Mouse (Mus musculus) midbrain, embryonic 15.5 days (tissue): ENCODE results near the gene Trim43c. TPM values are rescaled to one million over a fixed set of nuclear protein-coding genes. Genes with fewer than 3 reads are reported as not detected.
"Not testable (repeated sequence)": the region's sequence is repeated elsewhere in the genome, so short reads cannot be mapped to it uniquely, and the experiment has no call there.

Experiments
- ATAC-seq: fragments of 200-750 bp; cut with Nextera tagmentation; replicated peaks from 2 replicates; pipeline ENCODE4 v1.8.0; 2017; ENCODE audit warnings: moderate TSS enrichment
- H3K27ac ChIP-seq: fragments of 300-500 bp; sonication (generic); 2 replicates; pipeline ENCODE4 v1.5.1; 2015; ENCODE audit warnings: mild to moderate bottlenecking, inconsistent platforms
- H3K27me3 ChIP-seq: fragments of 300-500 bp; sonication (generic); replicated peaks from 2 replicates; pipeline ENCODE4 v1.6.1; 2015; ENCODE audit warnings: inconsistent platforms
- H3K36me3 ChIP-seq: fragments of 300-500 bp; sonication (generic); replicated peaks from 2 replicates; pipeline ENCODE4 v1.6.1; 2015; ENCODE audit warnings: inconsistent platforms
- H3K4me1 ChIP-seq: fragments of 300-500 bp; sonication (generic); 2 replicates; pipeline ENCODE4 v1.6.1; 2015; ENCODE audit warnings: inconsistent platforms
- H3K4me2 ChIP-seq: fragments of 300-500 bp; sonication (generic); 2 replicates; pipeline ENCODE4 v1.6.1; 2015; ENCODE audit warnings: inconsistent platforms, mild to moderate bottlenecking, moderate library complexity
- H3K4me3 ChIP-seq: fragments of 300-500 bp; sonication (generic); 2 replicates; pipeline ENCODE4 v1.5.1; 2015; ENCODE audit warnings: mild to moderate bottlenecking, inconsistent platforms
- H3K9ac ChIP-seq: fragments of 300-500 bp; sonication (generic); 2 replicates; pipeline ENCODE4 v1.6.1; 2015; ENCODE audit warnings: mild to moderate bottlenecking, inconsistent platforms
- H3K9me3 ChIP-seq: fragments of 300-500 bp; sonication (generic); 2 replicates; pipeline ENCODE4 v1.6.1; 2016; ENCODE audit warnings: inconsistent platforms
- WGBS: fragments of 180-500 bp; shearing (Covaris S2); methylation state at CpG from one replicate; pipeline ENCODE4 v1.1.7; 2015; ENCODE audit warnings: mixed read lengths; 5-methylcytosine and 5-hydroxymethylcytosine counted together
- polyA plus RNA-seq: library from polyadenylated mRNA; unstranded; fragments of >200 nt; fragmentation: Nextera tagmentation; extraction: Ambion mirVana; gene quantifications from 2 replicates; pipeline ENCODE4 v1.2.1, GENCODE M21; 2015

Gene Trim43c
- not detected in 2 replicates for polyA plus RNA-seq

- not testable (repeated sequence) for H3K4me3 ChIP-seq, H3K4me1 ChIP-seq
- WGBS, result 75% methylated on average over 2 of the region's 2 CpGs
Measured at GRCm38 (mm10) chr9:88838864-88839263, at the start of gene Trim43c. Gene Trim43c (plus strand): TSS chr9:88839164.

GRCm38 (mm10) chr9:88853072-88853471, 14.1 kb downstream of the Trim43c start:
- H3K9ac ChIP-seq, H3K27ac ChIP-seq, H3K9me3 ChIP-seq, H3K4me2 ChIP-seq, H3K27me3 ChIP-seq, H3K4me3 ChIP-seq, H3K4me1 ChIP-seq, ATAC-seq, H3K36me3 ChIP-seq: not testable (repeated sequence)
- 83% methylated on average over 7 of the region's 7 CpGs for WGBS

More at GRCm38 (mm10) chr9:88838864-88839263, at the start of gene Trim43c:
- ATAC-seq, H3K27ac ChIP-seq, H3K27me3 ChIP-seq, H3K4me2 ChIP-seq, H3K36me3 ChIP-seq, H3K9ac ChIP-seq, H3K9me3 ChIP-seq: not testable (repeated sequence)

- 1% methylated on average over 52 of the region's 52 CpGs for WGBS
- not testable (repeated sequence) for H3K27me3 ChIP-seq, H3K4me1 ChIP-seq, H3K9me3 ChIP-seq, H3K27ac ChIP-seq, H3K36me3 ChIP-seq
- Histone ChIP-seq H3K4me2 (peak overlapping the region; percentile 89), H3K4me3 (peak overlapping the region; percentile 48), H3K9ac (peak overlapping the region; percentile 37)
- ATAC-seq, result peak; percentile 99
Measured at GRCm38 (mm10) chr9:88858566-88859492, 19.9 kb downstream of the Trim43c start.

Other genes with a start within 250 kb of the Trim43c start
- 36.3 and 42.0 TPM in 2 replicates for gene Mthfsl, start 118.9 kb upstream of the Trim43c start, polyA plus RNA-seq
- not detected in 2 replicates for gene Bcl2a1d, start 107.2 kb upstream of the Trim43c start, polyA plus RNA-seq
- gene Bcl2a1a, start 117.7 kb downstream of the Trim43c start, polyA plus RNA-seq, result not detected in 2 replicates